Mouse (Mus musculus): ENCODE results near the gene Prkar2a. TPM values are rescaled to one million over a fixed set of nuclear protein-coding genes. Genes with fewer than 3 reads are reported as not detected.

Gene Prkar2a
- polyA plus RNA-seq, 1 experiment from 2014 or later, result 28.8 TPM

DNA sequence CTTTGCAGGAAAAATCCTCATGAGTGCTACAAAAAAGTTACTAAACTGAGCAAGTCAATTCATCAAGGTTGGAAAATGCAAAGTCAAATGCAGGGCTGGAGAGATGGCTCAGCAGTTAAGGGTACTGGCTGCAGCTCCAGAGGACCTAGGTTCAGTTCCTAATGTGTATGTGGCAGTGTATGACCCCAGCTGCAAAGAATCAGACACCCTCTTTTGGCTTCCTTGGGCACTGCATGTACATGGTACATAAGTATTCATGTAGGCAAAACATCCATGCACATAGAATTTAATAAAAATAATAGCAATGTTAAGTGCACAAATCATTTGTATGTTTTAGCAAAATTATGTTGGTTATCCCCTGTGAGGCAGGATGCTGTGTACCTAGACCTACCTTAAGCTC, 43.3 kb downstream of the Prkar2a start:
- Histone ChIP-seq H3K9me3 (ENCODE audit: control insufficient read depth, low read length) (no peaks in the 10 kb centered on the region), H3K4me1 (ENCODE audit: control insufficient read depth, insufficient read depth, low read length) (no peaks in the 10 kb centered on the region), H3K27ac (ENCODE audit: low read depth, low read length) (no peak overlapping the region), H3K4me3 (ENCODE audit: low read length) (no peak overlapping the region), H3K9ac (ENCODE audit: low read depth, low read length) (no peak overlapping the region), H3K27me3 (ENCODE audit: control insufficient read depth, insufficient read depth, low read length) (no peaks in the 10 kb centered on the region), H3K36me3 (ENCODE audit: control insufficient read depth, insufficient read depth, low read length) (peaks cover 30% of the 10 kb centered on the region), H3K4me2 (replicated peaks; ENCODE audit: low read depth, low read length) (no peak overlapping the region)
- ATAC-seq (ENCODE audit: low FRiP score, low TSS enrichment), result no peak

- H3K27ac ChIP-seq (ENCODE audit: low read depth, low read length), result no peak overlapping the region
- no peaks in the 10 kb centered on the region for H3K27me3 ChIP-seq (ENCODE audit: control insufficient read depth, insufficient read depth, low read length)
- no peaks in the 10 kb centered on the region for H3K9me3 ChIP-seq (ENCODE audit: control insufficient read depth, low read length)
- H3K4me3 ChIP-seq (ENCODE audit: low read length), result no peak overlapping the region
- H3K9ac ChIP-seq (ENCODE audit: low read depth, low read length), result no peak overlapping the region
- H3K4me1 ChIP-seq (ENCODE audit: control insufficient read depth, insufficient read depth, low read length), result no peaks in the 10 kb centered on the region
- H3K36me3 ChIP-seq (ENCODE audit: control insufficient read depth, insufficient read depth, low read length), result peaks cover 24% of the 10 kb centered on the region
- no peak overlapping the region for H3K4me2 ChIP-seq (replicated peaks; ENCODE audit: low read depth, low read length)
- no peak for ATAC-seq (ENCODE audit: low FRiP score, low TSS enrichment)
Observed at GRCm38 (mm10) chr9:108734626-108735025, 45.5 kb downstream of the Prkar2a start.

- no peak overlapping the region for H3K9ac ChIP-seq (ENCODE audit: low read depth, low read length)
- whole genome bisulfite sequencing, result 20% methylated on average over 3 of the region's 3 CpGs
- no peaks in the 10 kb centered on the region for H3K27me3 ChIP-seq (ENCODE audit: control insufficient read depth, insufficient read depth, low read length)
- H3K27ac ChIP-seq (ENCODE audit: low read depth, low read length), result no peak overlapping the region
- H3K4me2 ChIP-seq (replicated peaks; ENCODE audit: low read depth, low read length), result no peak overlapping the region
- ATAC-seq (ENCODE audit: low FRiP score, low TSS enrichment), result no peak
- H3K9me3 ChIP-seq (ENCODE audit: control insufficient read depth, low read length), result no peaks in the 10 kb centered on the region
- peaks cover 39% of the 10 kb centered on the region; the same call in 1 of the 2 replicates for H3K36me3 ChIP-seq (ENCODE audit: control insufficient read depth, insufficient read depth, low read length)
- no peaks in the 10 kb centered on the region for H3K4me1 ChIP-seq (ENCODE audit: control insufficient read depth, insufficient read depth, low read length)
- no peak overlapping the region for H3K4me3 ChIP-seq (ENCODE audit: low read length)
Observed at GRCm38 (mm10) chr9:108739239-108739638, 50.1 kb downstream of the Prkar2a start.

DNA sequence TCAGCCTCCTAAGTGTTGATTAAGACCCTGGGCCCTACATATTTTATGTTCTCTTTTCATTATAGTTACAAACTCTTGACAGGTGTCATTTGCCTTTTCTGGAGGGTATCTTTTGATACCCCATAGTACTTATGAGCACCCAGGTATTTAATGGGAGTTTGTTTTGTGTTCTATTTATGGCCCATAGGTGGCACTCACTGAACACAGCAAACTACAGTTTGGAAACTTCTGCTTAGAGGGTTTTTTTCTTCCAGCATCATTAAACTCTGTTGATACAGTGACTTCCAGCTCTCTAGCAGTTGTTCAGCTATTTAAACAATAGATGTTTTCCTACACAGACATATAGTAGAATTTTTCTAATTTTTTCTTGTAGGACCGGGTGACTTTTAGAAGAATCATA, 50.9 kb downstream of the Prkar2a start:
- no peaks in the 10 kb centered on the region for H3K27me3 ChIP-seq (ENCODE audit: control insufficient read depth, insufficient read depth, low read length)
- no peaks in the 10 kb centered on the region for H3K9me3 ChIP-seq (ENCODE audit: control insufficient read depth, low read length)
- no peak for ATAC-seq (ENCODE audit: low FRiP score, low TSS enrichment)
- H3K27ac ChIP-seq (ENCODE audit: low read depth, low read length), result no peak overlapping the region
- no peak overlapping the region for H3K4me3 ChIP-seq (ENCODE audit: low read length)
- no peak overlapping the region for H3K9ac ChIP-seq (ENCODE audit: low read depth, low read length)
- peaks cover 38% of the 10 kb centered on the region; the same call in 1 of the 2 replicates for H3K36me3 ChIP-seq (ENCODE audit: control insufficient read depth, insufficient read depth, low read length)
- WGBS, result 98% methylated on average over 1 of the region's 1 CpGs
- H3K4me2 ChIP-seq (replicated peaks; ENCODE audit: low read depth, low read length), result no peak overlapping the region
- no peaks in the 10 kb centered on the region for H3K4me1 ChIP-seq (ENCODE audit: control insufficient read depth, insufficient read depth, low read length)

- Histone ChIP-seq H3K36me3 (ENCODE audit: control insufficient read depth, insufficient read depth, low read length) (peaks cover 48% of the 10 kb centered on the region), H3K9ac (ENCODE audit: low read depth, low read length) (no peak overlapping the region)
Observed at GRCm38 (mm10) chr9:108742048-108742447, 52.9 kb downstream of the Prkar2a start.

DNA sequence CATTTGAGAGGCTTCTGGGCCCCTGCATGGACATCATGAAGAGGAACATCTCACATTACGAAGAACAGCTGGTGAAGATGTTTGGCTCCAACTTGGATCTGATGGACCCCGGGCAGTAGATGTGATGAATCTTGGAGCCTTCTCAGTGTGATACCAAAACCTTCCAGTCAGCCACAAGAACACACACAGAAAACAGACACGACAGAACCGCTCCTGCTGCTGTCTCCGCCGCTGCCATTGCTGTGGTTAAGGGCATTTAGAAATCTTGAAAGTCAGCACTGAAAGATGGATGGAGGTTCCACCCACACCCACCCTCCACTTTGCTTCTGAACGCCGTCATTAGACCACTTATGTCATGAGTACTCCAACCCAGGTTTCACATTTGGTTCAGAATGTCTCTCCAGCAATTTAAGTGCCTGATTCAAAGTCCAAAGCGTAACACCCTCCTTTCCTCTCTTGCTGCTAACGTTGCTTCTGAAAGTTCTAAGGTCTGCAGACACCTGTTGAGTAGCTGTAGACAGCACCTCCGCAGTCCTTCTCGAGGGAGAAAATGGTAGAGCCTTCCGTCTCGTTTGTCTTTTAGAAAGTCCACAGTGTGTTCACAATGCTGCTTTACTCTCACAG, 57.9 kb downstream of the Prkar2a start:
- Histone ChIP-seq H3K9ac (ENCODE audit: low read depth, low read length) (no peak overlapping the region), H3K4me2 (replicated peaks; ENCODE audit: low read depth, low read length) (no peak overlapping the region), H3K27ac (ENCODE audit: low read depth, low read length) (no peak overlapping the region), H3K4me3 (ENCODE audit: low read length) (no peak overlapping the region), H3K4me1 (ENCODE audit: control insufficient read depth, insufficient read depth, low read length) (no peaks in the 10 kb centered on the region), H3K9me3 (ENCODE audit: control insufficient read depth, low read length) (no peaks in the 10 kb centered on the region), H3K27me3 (ENCODE audit: control insufficient read depth, insufficient read depth, low read length) (no peaks in the 10 kb centered on the region), H3K36me3 (ENCODE audit: control insufficient read depth, insufficient read depth, low read length) (peaks cover 43% of the 10 kb centered on the region)
- 83% methylated on average over 14 of the region's 14 CpGs for WGBS
- ATAC-seq (ENCODE audit: low FRiP score, low TSS enrichment), result no peak

More at GRCm38 (mm10) chr9:108742048-108742447, 52.9 kb downstream of the Prkar2a start:
- ATAC-seq (ENCODE audit: low FRiP score, low TSS enrichment), result no peak
- Histone ChIP-seq H3K4me2 (replicated peaks; ENCODE audit: low read depth, low read length) (no peak overlapping the region), H3K4me1 (ENCODE audit: control insufficient read depth, insufficient read depth, low read length) (no peaks in the 10 kb centered on the region), H3K27me3 (ENCODE audit: control insufficient read depth, insufficient read depth, low read length) (no peaks in the 10 kb centered on the region), H3K4me3 (ENCODE audit: low read length) (no peak overlapping the region), H3K27ac (ENCODE audit: low read depth, low read length) (no peak overlapping the region), H3K9me3 (ENCODE audit: control insufficient read depth, low read length) (no peaks in the 10 kb centered on the region)
- 90% methylated on average over 9 of the region's 9 CpGs for WGBS

DNA sequence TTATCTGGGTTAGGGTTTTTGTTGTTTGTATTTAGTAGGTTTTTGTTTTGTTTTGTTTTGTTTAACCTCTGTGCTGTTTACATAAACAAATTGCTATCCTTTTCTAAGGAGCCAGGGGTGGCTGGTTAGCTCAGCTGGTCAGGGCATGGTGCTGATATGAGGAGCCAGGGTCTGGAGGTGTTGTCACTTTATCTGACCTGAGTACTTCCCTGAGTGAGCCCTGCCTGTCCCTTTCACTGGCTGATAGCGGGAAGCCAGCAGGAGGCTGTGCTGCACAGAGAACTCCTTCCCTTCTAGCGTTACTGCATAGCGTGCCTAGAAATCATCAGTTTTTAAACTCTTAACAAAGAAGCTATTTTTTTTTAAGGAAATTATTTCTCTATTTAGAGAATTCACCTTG, 58.6 kb downstream of the Prkar2a start:
- peaks cover 43% of the 10 kb centered on the region for H3K36me3 ChIP-seq (ENCODE audit: control insufficient read depth, insufficient read depth, low read length)

GRCm38 (mm10) chr9:108748600-108749183, 59.6 kb downstream of the Prkar2a start:
- 83% methylated on average over 11 of the region's 11 CpGs for WGBS
- H3K4me2 ChIP-seq (replicated peaks; ENCODE audit: low read depth, low read length), result no peak overlapping the region
- no peaks in the 10 kb centered on the region for H3K9me3 ChIP-seq (ENCODE audit: control insufficient read depth, low read length)
- H3K36me3 ChIP-seq (ENCODE audit: control insufficient read depth, insufficient read depth, low read length), result peaks cover 36% of the 10 kb centered on the region
- no peaks in the 10 kb centered on the region for H3K27me3 ChIP-seq (ENCODE audit: control insufficient read depth, insufficient read depth, low read length)
- H3K4me3 ChIP-seq (ENCODE audit: low read length), result no peak overlapping the region
- no peaks in the 10 kb centered on the region for H3K4me1 ChIP-seq (ENCODE audit: control insufficient read depth, insufficient read depth, low read length)
- H3K27ac ChIP-seq (ENCODE audit: low read depth, low read length), result no peak overlapping the region
- ATAC-seq (ENCODE audit: low FRiP score, low TSS enrichment), result no peak
- no peak overlapping the region for H3K9ac ChIP-seq (ENCODE audit: low read depth, low read length)

More for the DNA sequence above, 58.6 kb downstream of the Prkar2a start:
- Histone ChIP-seq H3K9me3 (ENCODE audit: control insufficient read depth, low read length) (no peaks in the 10 kb centered on the region), H3K27ac (ENCODE audit: low read depth, low read length) (no peak overlapping the region), H3K4me1 (ENCODE audit: control insufficient read depth, insufficient read depth, low read length) (no peaks in the 10 kb centered on the region), H3K4me2 (replicated peaks; ENCODE audit: low read depth, low read length) (no peak overlapping the region), H3K9ac (ENCODE audit: low read depth, low read length) (no peak overlapping the region), H3K27me3 (ENCODE audit: control insufficient read depth, insufficient read depth, low read length) (no peaks in the 10 kb centered on the region), H3K4me3 (ENCODE audit: low read length) (no peak overlapping the region)
- ATAC-seq (ENCODE audit: low FRiP score, low TSS enrichment), result no peak
- 92% methylated on average over 3 of the region's 3 CpGs for WGBS

- no peaks in the 10 kb centered on the region for H3K9me3 ChIP-seq (ENCODE audit: control insufficient read depth, low read length)
- no peak for ATAC-seq (ENCODE audit: low FRiP score, low TSS enrichment)
- no peak overlapping the region for H3K27ac ChIP-seq (ENCODE audit: low read depth, low read length)
- no peaks in the 10 kb centered on the region for H3K4me1 ChIP-seq (ENCODE audit: control insufficient read depth, insufficient read depth, low read length)
- 85% methylated on average over 11 of the region's 11 CpGs for WGBS
- no peak overlapping the region for H3K4me2 ChIP-seq (replicated peaks; ENCODE audit: low read depth, low read length)
- H3K9ac ChIP-seq (ENCODE audit: low read depth, low read length), result no peak overlapping the region
- no peak overlapping the region for H3K4me3 ChIP-seq (ENCODE audit: low read length)
- H3K36me3 ChIP-seq (ENCODE audit: control insufficient read depth, insufficient read depth, low read length), result peaks cover 20% of the 10 kb centered on the region
- H3K27me3 ChIP-seq (ENCODE audit: control insufficient read depth, insufficient read depth, low read length), result no peaks in the 10 kb centered on the region
Observed at GRCm38 (mm10) chr9:108750616-108751015, 61.5 kb downstream of the Prkar2a start.

All from kidney, embryonic 14.5 days (tissue).